Mouse (Mus musculus): ENCODE results near the gene Art4.
"Not testable (repeated sequence)": the region's sequence is repeated elsewhere in the genome, so short reads cannot be mapped to it uniquely, and the experiment has no call there.

Gene Art4

GRCm38 (mm10) chr6:136857186-136857872 lies at the start of gene Art4:
Art4 (minus strand) TSS chr6:136857733.
- no peak for DNase-seq (ENCODE audit: low read depth in 1 of 2, low spot score in 2 of 2)

- no peak for DNase-seq (ENCODE audit: low read depth in 1 of 2, low spot score in 2 of 2)
Measured at GRCm38 (mm10) chr6:136906937-136907293, 49.4 kb upstream of the Art4 start.

GRCm38 (mm10) chr6:136906283-136906936 lies 48.9 kb upstream of the Art4 start:
- no peak for DNase-seq (ENCODE audit: low read depth in 1 of 2, low spot score in 2 of 2)

GRCm38 (mm10) chr6:136903885-136904470 lies 46.4 kb upstream of the Art4 start:
- no peak for DNase-seq (ENCODE audit: low read depth in 1 of 2, low spot score in 2 of 2)

GRCm38 (mm10) chr6:136902527-136902926 lies 45.0 kb upstream of the Art4 start:
- no peak for DNase-seq (ENCODE audit: low read depth in 1 of 2, low spot score in 2 of 2)

- no peak for DNase-seq (ENCODE audit: low read depth in 1 of 2, low spot score in 2 of 2)
Measured at GRCm38 (mm10) chr6:136901010-136901409, 43.5 kb upstream of the Art4 start.

GRCm38 (mm10) chr6:136900369-136901009 lies 43.0 kb upstream of the Art4 start:
- no peak for DNase-seq (ENCODE audit: low read depth in 1 of 2, low spot score in 2 of 2)

- DNase-seq (ENCODE audit: low read depth in 1 of 2, low spot score in 2 of 2), result no peak
Measured at GRCm38 (mm10) chr6:136898954-136899353, 41.4 kb upstream of the Art4 start.

GRCm38 (mm10) chr6:136898222-136898621 lies 40.7 kb upstream of the Art4 start:
- DNase-seq (ENCODE audit: low read depth in 1 of 2, low spot score in 2 of 2), result no peak

- no peak for DNase-seq (ENCODE audit: low read depth in 1 of 2, low spot score in 2 of 2)
Measured at GRCm38 (mm10) chr6:136897789-136898188, 40.3 kb upstream of the Art4 start.

- DNase-seq (ENCODE audit: low read depth in 1 of 2, low spot score in 2 of 2), result no peak
Measured at GRCm38 (mm10) chr6:136894532-136895339, 37.2 kb upstream of the Art4 start.

GRCm38 (mm10) chr6:136892002-136892401 lies 34.5 kb upstream of the Art4 start:
- DNase-seq (ENCODE audit: low read depth in 1 of 2, low spot score in 2 of 2), result no peak

- no peak for DNase-seq (ENCODE audit: low read depth in 1 of 2, low spot score in 2 of 2)
Measured at GRCm38 (mm10) chr6:136889554-136889953, 32.0 kb upstream of the Art4 start.

GRCm38 (mm10) chr6:136889067-136889466 lies 31.5 kb upstream of the Art4 start:
- DNase-seq (ENCODE audit: low read depth in 1 of 2, low spot score in 2 of 2), result no peak

GRCm38 (mm10) chr6:136887854-136888253 lies 30.3 kb upstream of the Art4 start:
- DNase-seq (ENCODE audit: low read depth in 1 of 2, low spot score in 2 of 2), result no peak

GRCm38 (mm10) chr6:136884766-136885165 lies 27.2 kb upstream of the Art4 start:
- DNase-seq (ENCODE audit: low read depth in 1 of 2, low spot score in 2 of 2), result not testable (repeated sequence)

- DNase-seq (ENCODE audit: low read depth in 1 of 2, low spot score in 2 of 2), result no peak
Measured at GRCm38 (mm10) chr6:136883961-136884360, 26.4 kb upstream of the Art4 start.

- DNase-seq (ENCODE audit: low read depth in 1 of 2, low spot score in 2 of 2), result no peak
Measured at GRCm38 (mm10) chr6:136883431-136883915, 25.9 kb upstream of the Art4 start.

- no peak for DNase-seq (ENCODE audit: low read depth in 1 of 2, low spot score in 2 of 2)
Measured at GRCm38 (mm10) chr6:136881678-136882077, 24.1 kb upstream of the Art4 start.

GRCm38 (mm10) chr6:136875670-136876069 lies 18.1 kb upstream of the Art4 start, which contains the start of gene Mgp:
Mgp (minus strand) TSS chr6:136875823.
- no peak for DNase-seq (ENCODE audit: low read depth in 1 of 2, low spot score in 2 of 2)

GRCm38 (mm10) chr6:136874599-136874998 lies 17.1 kb upstream of the Art4 start:
- no peak for DNase-seq (ENCODE audit: low read depth in 1 of 2, low spot score in 2 of 2)
